Mouse (Mus musculus) heart, embryonic 16.5 days (tissue): ENCODE results near the gene Gosr1. TPM values are rescaled to one million over a fixed set of nuclear protein-coding genes. Genes with fewer than 3 reads are reported as not detected.

ENCODE experiments used
- ATAC-seq: fragments of 200-750 bp; cut with Nextera tagmentation; replicated peaks from 2 replicates; pipeline ENCODE4 v1.8.0; 2017; ENCODE audit warnings: moderate number of reproducible peaks; ENCODE audit not compliant: insufficient read depth, low FRiP score; ENCODE audit errors: extremely low read depth
- H3K27ac ChIP-seq: fragments of 300-500 bp; sonication (generic); 2 replicates; pipeline ENCODE4 v1.5.1; 2014; ENCODE audit warnings: mild to moderate bottlenecking, low read length, control low read depth, moderate library complexity
- H3K27me3 ChIP-seq: fragments of 300-500 bp; sonication (generic); 2 replicates; pipeline ENCODE4 v1.6.1; 2014; ENCODE audit warnings: low read length, mixed read lengths; ENCODE audit not compliant: control insufficient read depth, insufficient read depth
- H3K36me3 ChIP-seq: fragments of 300-500 bp; sonication (generic); 2 replicates; pipeline ENCODE4 v1.6.1; 2014; ENCODE audit not compliant: control insufficient read depth, insufficient read depth
- H3K4me1 ChIP-seq: fragments of 300-500 bp; sonication (generic); 2 replicates; pipeline ENCODE4 v1.6.1; 2014; ENCODE audit warnings: low read length, mixed read lengths; ENCODE audit not compliant: control insufficient read depth, insufficient read depth
- H3K4me2 ChIP-seq: fragments of 300-500 bp; sonication (generic); 2 replicates; pipeline ENCODE4 v1.6.1; 2014; ENCODE audit warnings: low read depth, mild to moderate bottlenecking, control low read depth, low read length
- H3K4me3 ChIP-seq: fragments of 300-500 bp; sonication (generic); 2 replicates; pipeline ENCODE4 v1.5.1; 2014; ENCODE audit warnings: mild to moderate bottlenecking, control low read depth, low read length
- H3K9ac ChIP-seq: fragments of 300-500 bp; sonication (generic); 2 replicates; pipeline ENCODE4 v1.6.1; 2014; ENCODE audit warnings: low read length, control low read depth
- H3K9me3 ChIP-seq: fragments of 300-500 bp; sonication (generic); replicated peaks from 2 replicates; pipeline ENCODE4 v1.6.1; 2016; ENCODE audit warnings: low read length; ENCODE audit not compliant: control insufficient read depth
- WGBS: fragments of 180-500 bp; shearing (Covaris S2); extraction: QIAGEN DNeasy Blood & Tissue Kit; methylation state at CpG from one replicate; pipeline ENCODE4 v1.1.7; 2014; 5-methylcytosine and 5-hydroxymethylcytosine counted together
- polyA plus RNA-seq: library from polyadenylated mRNA; unstranded; fragments of >200 nt; fragmentation: Nextera tagmentation; extraction: Ambion mirVana; gene quantifications from 2 replicates; pipeline ENCODE4 v1.2.1, GENCODE M21; 2015

Gene Gosr1
- polyA plus RNA-seq, 1 experiment from 2014 or later = 20.9 TPM

DNA sequence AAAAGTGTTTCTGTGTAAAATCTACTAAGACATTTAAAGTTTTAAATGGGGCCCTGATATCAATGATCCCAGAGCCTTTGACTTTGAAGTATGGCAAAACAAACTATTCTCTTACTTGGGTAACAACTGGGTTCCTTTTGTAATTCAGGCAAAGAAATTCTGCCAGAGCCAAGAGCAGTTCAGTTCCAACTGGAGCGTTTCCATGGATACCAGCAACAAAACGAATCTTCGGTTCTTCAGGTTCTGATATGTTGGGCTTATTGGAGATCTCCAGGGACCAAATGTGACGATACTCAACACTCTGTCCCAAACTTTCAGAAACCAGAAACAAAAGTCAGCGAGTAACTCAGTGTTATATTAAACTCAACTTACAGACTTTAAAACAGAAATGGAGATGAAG lies 31.9 kb upstream of the Gosr1 start:
- H3K9ac ChIP-seq = no peak overlapping the region
- 81% methylated on average over 5 of the region's 5 CpGs for WGBS
- H3K36me3 ChIP-seq = peaks cover 39% of the 10 kb centered on the region
- no peak for ATAC-seq
- H3K4me1 ChIP-seq = no peaks in the 10 kb centered on the region
- H3K27ac ChIP-seq = no peak overlapping the region
- H3K9me3 ChIP-seq = no peaks in the 10 kb centered on the region
- H3K4me3 ChIP-seq = no peak overlapping the region
- H3K4me2 ChIP-seq = no peak overlapping the region
- no peaks in the 10 kb centered on the region for H3K27me3 ChIP-seq

DNA sequence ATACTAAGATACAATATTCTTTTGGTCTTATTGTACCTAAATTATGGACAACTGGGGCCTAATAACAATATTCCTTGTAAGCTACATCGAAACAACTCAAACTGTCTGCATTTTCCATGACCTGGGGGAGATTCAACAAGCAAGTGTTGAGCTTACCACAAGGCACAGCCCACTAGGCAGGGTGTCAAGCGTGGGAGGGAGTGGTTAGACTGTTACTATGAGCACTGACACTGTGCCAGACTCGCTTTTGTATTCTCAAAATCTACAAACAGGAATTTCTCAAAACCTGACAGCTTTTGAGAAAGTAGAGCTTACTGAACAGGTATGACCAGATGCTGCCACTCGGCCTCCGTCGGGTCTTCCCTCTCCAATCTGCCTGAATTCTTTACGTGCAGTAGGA lies 28.0 kb upstream of the Gosr1 start:
- no peaks in the 10 kb centered on the region for H3K4me1 ChIP-seq
- WGBS = 78% methylated on average over 7 of the region's 7 CpGs
- no peaks in the 10 kb centered on the region for H3K9me3 ChIP-seq
- H3K9ac ChIP-seq = no peak overlapping the region
- ATAC-seq = no peak
- H3K27me3 ChIP-seq = no peaks in the 10 kb centered on the region
- no peak overlapping the region for H3K4me2 ChIP-seq
- H3K36me3 ChIP-seq = peaks cover 34% of the 10 kb centered on the region
- no peak overlapping the region for H3K27ac ChIP-seq
- no peak overlapping the region for H3K4me3 ChIP-seq

DNA sequence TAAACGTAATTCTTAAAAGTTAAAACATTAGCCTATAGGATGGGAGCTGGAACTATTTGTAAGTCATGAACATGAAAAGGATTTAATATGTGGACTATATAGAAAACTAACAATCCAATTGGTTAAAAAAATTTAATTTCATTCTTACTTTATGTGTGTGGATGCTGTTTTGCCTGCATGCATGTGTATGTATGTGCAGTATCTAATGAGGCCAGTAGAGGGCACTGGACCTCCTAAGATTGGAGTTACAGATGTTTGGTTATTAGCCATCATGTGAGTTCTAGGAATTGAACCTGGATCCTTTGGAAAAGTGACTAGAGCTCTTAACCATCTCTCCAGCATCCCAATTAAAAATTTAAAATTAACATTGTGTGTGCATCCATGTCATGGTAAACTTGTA lies 25.9 kb upstream of the Gosr1 start:
- 97% methylated on average over 1 of the region's 1 CpGs for WGBS
- no peak for ATAC-seq
- H3K9ac ChIP-seq = no peak overlapping the region

DNA sequence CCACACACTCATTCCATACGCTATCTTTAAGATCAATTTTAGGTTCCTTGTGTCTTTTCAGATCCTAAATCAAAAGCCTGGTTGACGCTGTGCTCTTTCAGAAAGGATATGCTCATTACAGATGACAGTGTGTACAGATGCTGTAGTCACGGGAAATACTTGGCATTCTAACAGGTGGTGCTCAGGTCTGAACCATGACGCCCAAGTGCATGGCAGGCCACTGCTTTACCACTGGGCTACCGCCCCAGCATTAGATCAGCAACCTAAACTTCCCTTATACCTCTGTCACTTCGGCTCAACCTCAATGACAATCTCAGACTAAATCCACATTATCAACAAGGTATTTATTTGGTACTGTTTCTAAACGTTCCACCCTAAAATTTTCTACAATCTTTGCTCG lies 12.2 kb upstream of the Gosr1 start:
- Histone ChIP-seq H3K36me3 (no peaks in the 10 kb centered on the region), H3K27me3 (no peaks in the 10 kb centered on the region), H3K9ac (no peak overlapping the region), H3K27ac (no peak overlapping the region), H3K4me3 (no peak overlapping the region), H3K4me1 (peaks cover 10% of the 10 kb centered on the region), H3K4me2 (no peak overlapping the region), H3K9me3 (no peaks in the 10 kb centered on the region)
- WGBS = 82% methylated on average over 8 of the region's 8 CpGs
- ATAC-seq = no peak

More for the DNA sequence above, 25.9 kb upstream of the Gosr1 start:
- Histone ChIP-seq H3K4me1 (no peaks in the 10 kb centered on the region), H3K4me3 (no peak overlapping the region), H3K36me3 (peaks cover 43% of the 10 kb centered on the region), H3K4me2 (no peak overlapping the region), H3K27me3 (no peaks in the 10 kb centered on the region), H3K9me3 (no peaks in the 10 kb centered on the region), H3K27ac (no peak overlapping the region)

DNA sequence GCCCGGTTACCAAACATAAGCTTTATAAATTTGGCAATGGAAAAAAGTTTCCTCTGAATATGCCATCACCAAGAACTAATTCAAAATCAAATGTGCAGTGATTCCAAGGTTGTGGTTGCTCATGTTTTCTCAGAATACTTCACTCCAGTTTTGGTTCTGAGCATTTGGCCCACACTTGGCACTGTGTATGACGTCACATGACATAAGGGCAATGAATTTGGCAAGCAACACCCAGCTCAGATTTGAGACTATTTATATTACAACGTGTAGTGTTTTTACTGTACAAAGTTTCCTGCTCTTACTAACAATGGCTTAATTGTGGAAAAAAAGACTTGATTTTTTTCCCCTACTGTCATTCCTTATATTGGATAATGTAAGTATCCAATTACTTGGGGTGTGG lies 10.4 kb upstream of the Gosr1 start:
- H3K9me3 ChIP-seq = no peaks in the 10 kb centered on the region
- no peak overlapping the region for H3K4me2 ChIP-seq
- H3K9ac ChIP-seq = no peak overlapping the region
- peaks cover 10% of the 10 kb centered on the region for H3K4me1 ChIP-seq
- no peaks in the 10 kb centered on the region for H3K27me3 ChIP-seq
- 0 out of 2 replicates have a peak, but pooled peaks have one; percentile 18 for ATAC-seq
- H3K36me3 ChIP-seq = no peaks in the 10 kb centered on the region
- no peak overlapping the region for H3K27ac ChIP-seq
- WGBS = 37% methylated on average over 3 of the region's 3 CpGs
- H3K4me3 ChIP-seq = no peak overlapping the region

- no peak overlapping the region for H3K4me2 ChIP-seq
- H3K9me3 ChIP-seq = no peaks in the 10 kb centered on the region
- no peak overlapping the region for H3K4me3 ChIP-seq
- no peak for ATAC-seq
- H3K9ac ChIP-seq = no peak overlapping the region
- WGBS = 78% methylated on average over 5 of the region's 5 CpGs
- no peak overlapping the region for H3K27ac ChIP-seq
- peaks cover 10% of the 10 kb centered on the region for H3K4me1 ChIP-seq
- H3K36me3 ChIP-seq = no peaks in the 10 kb centered on the region
- peaks cover 3% of the 10 kb centered on the region; the same call in 1 of the 2 replicates for H3K27me3 ChIP-seq
These were observed 7.2 kb upstream of the Gosr1 start for GRCm38 (mm10) chr11:76770566-76770965.

DNA sequence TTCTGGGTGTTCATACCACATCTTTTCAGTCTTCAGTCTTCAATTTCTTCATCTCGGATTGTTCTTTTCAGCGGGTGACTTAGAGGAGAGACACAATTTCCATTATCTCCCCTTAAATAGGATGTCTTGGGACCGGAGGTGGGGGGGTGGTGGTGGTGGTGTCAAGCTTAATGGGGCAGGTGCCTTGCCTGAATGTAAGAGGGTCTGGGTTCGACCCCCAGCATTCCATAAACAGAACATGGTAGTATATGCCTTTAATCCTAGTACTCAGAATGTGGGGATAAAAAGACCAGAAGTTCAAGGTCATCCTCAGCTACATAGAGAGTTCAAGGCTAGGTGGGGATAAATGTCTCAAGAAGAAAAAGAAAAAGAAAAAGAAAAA lies 353 bp upstream of the Gosr1 start:
- ATAC-seq = no peak
- H3K4me2 ChIP-seq = peak overlapping the region; percentile 41; the same call in 1 of the 2 replicates
- 10% methylated on average over 4 of the region's 4 CpGs for WGBS

GRCm38 (mm10) chr11:76752276-76752675 lies 11.1 kb downstream of the Gosr1 start:
- Histone ChIP-seq H3K36me3 (peaks cover 46% of the 10 kb centered on the region), H3K27ac (no peak overlapping the region), H3K4me3 (no peak overlapping the region), H3K9me3 (no peaks in the 10 kb centered on the region), H3K27me3 (no peaks in the 10 kb centered on the region), H3K4me1 (no peaks in the 10 kb centered on the region), H3K4me2 (no peak overlapping the region), H3K9ac (no peak overlapping the region)
- 95% methylated on average over 3 of the region's 3 CpGs for WGBS
- ATAC-seq = no peak

More for the DNA sequence above, 353 bp upstream of the Gosr1 start:
- H3K27ac ChIP-seq = no peak overlapping the region
- H3K4me1 ChIP-seq = peaks cover 2% of the 10 kb centered on the region; the same call in 1 of the 2 replicates
- H3K36me3 ChIP-seq = peaks cover 14% of the 10 kb centered on the region; the same call in 1 of the 2 replicates
- H3K9me3 ChIP-seq = no peaks in the 10 kb centered on the region
- no peak overlapping the region; the same call in 1 of the 2 replicates for H3K9ac ChIP-seq
- peak overlapping the region; percentile 85 for H3K4me3 ChIP-seq
- H3K27me3 ChIP-seq = peaks cover 6% of the 10 kb centered on the region; the same call in 1 of the 2 replicates

- Histone ChIP-seq H3K4me3 (no peak overlapping the region), H3K9ac (no peak overlapping the region), H3K36me3 (peaks cover 56% of the 10 kb centered on the region), H3K27me3 (no peaks in the 10 kb centered on the region), H3K27ac (no peak overlapping the region), H3K9me3 (no peaks in the 10 kb centered on the region), H3K4me2 (no peak overlapping the region), H3K4me1 (0 out of 2 replicates have a peak, but pooled peaks cover 2% of the 10 kb centered on the region)
- 89% methylated on average over 9 of the region's 9 CpGs for WGBS
- no peak for ATAC-seq
These were observed 14.6 kb downstream of the Gosr1 start for GRCm38 (mm10) chr11:76748819-76749218.
